Mouse (Mus musculus) thymus, adult 2 months (tissue): ENCODE data around the gene Cst6.
"Not testable (repeated sequence)": the region's sequence is repeated elsewhere in the genome, so short reads cannot be mapped to it uniquely, and the experiment has no call there.

Source experiments
- CTCF ChIP-seq: fragments of 200-500 bp; IDR thresholded peaks from 2 replicates; pipeline ENCODE4 v1.5.1; 2012; ENCODE audit warnings: mild to moderate bottlenecking, control low read depth, low read length, moderate library complexity, borderline replicate concordance; ENCODE audit not compliant: control insufficient read depth, poor library complexity, insufficient read depth; ENCODE audit errors: extremely low read depth
- POLR2A ChIP-seq: fragments of 200-500 bp; IDR thresholded peaks from 2 replicates; pipeline ENCODE4 v1.6.1; 2012; ENCODE audit warnings: mild to moderate bottlenecking, low read length, control low read depth, moderate library complexity; ENCODE audit not compliant: control insufficient read depth, poor library complexity, insufficient read depth; ENCODE audit errors: extremely low read depth

DNA sequence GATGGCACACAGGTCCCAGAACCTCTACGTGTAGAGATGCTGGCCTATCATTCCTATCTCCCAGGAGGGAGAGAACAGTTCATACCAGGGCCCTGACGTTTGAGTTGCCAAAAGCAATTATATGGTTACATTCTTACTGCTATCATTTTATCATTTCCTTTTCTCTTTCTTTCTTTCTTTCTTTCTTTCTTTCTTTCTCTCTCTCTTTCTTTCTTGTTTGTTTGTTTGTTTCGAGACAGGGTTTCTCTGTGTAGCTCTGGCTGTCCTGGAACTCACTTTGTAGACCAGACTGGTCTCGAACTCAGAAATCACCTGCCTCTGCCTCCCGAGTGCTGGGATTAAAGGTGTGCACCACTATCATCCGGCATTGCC is at the start of gene Cst6:
- TF ChIP-seq CTCF, POLR2A: not testable (repeated sequence)
